Mouse (Mus musculus): ENCODE measurements around the gene Acmsd.

- TF ChIP-seq POLR2A (IDR thresholded peaks at IDR 0.05; ENCODE audit: low read depth, low read length) (no peak), CTCF (IDR thresholded peaks at IDR 0.05; ENCODE audit: borderline replicate concordance, insufficient read depth, low read length) (no peak)
These were observed 44.1 kb downstream of the Acmsd start for GRCm38 (mm10) chr1:127773198-127773802.

Data from embryonic fibroblast, embryonic 13.5 days (primary cell).